Mouse (Mus musculus) heart, adult 8-10 months (tissue): ENCODE results near the gene Pls1. TPM values are rescaled to one million over a fixed set of nuclear protein-coding genes. Genes with fewer than 3 reads are reported as not detected.
A peak's percentile ranks its signal among the peaks of the same experiment; 100 is the strongest.

Experiments
- DNase-seq: peaks from one replicate; pipeline ENCODE4 v3.0.0; 2022; ENCODE audit warnings: low spot score
- total RNA-seq, 4 experiments: library from RNA; stranded (reverse); gene quantifications; 2 replicates each; pipeline ENCODE4 v1.2.4; 2022

Gene Pls1
- total RNA-seq, 4 experiments from 2014 or later = 0.13 to 0.98 (median 0.63) TPM

- no peak for DNase-seq
Observed at GRCm38 (mm10) chr9:95803783-95804182, 41.3 kb downstream of the Pls1 start.

GRCm38 (mm10) chr9:95801610-95802451 lies 43.3 kb downstream of the Pls1 start:
- no peak for DNase-seq

- no peak for DNase-seq
Observed at GRCm38 (mm10) chr9:95796323-95796722, 48.8 kb downstream of the Pls1 start.

GRCm38 (mm10) chr9:95795844-95796243 lies 49.3 kb downstream of the Pls1 start:
- DNase-seq = no peak

GRCm38 (mm10) chr9:95795077-95795784 lies 49.9 kb downstream of the Pls1 start:
- DNase-seq = no peak

GRCm38 (mm10) chr9:95793986-95794744 lies 50.9 kb downstream of the Pls1 start:
- no peak for DNase-seq

- DNase-seq = no peak
Observed at GRCm38 (mm10) chr9:95784888-95785511, 60.1 kb downstream of the Pls1 start.

GRCm38 (mm10) chr9:95783646-95784293 lies 61.3 kb downstream of the Pls1 start:
- no peak for DNase-seq

GRCm38 (mm10) chr9:95771671-95772070 lies 73.4 kb downstream of the Pls1 start:
- DNase-seq = no peak

- DNase-seq = no peak
Observed at GRCm38 (mm10) chr9:95763218-95763617, 81.9 kb downstream of the Pls1 start.

GRCm38 (mm10) chr9:95762228-95762627 lies 82.9 kb downstream of the Pls1 start:
- no peak for DNase-seq

- no peak for DNase-seq
Observed at GRCm38 (mm10) chr9:95761381-95761780, 83.7 kb downstream of the Pls1 start.

GRCm38 (mm10) chr9:95750746-95751145 lies 94.4 kb downstream of the Pls1 start:
- DNase-seq = no peak

GRCm38 (mm10) chr9:95750037-95750511 lies 95.0 kb downstream of the Pls1 start, which contains the start of gene Trpc1:
TSS of gene Trpc1 (minus strand) at chr9:95750375.
- DNase-seq = peak; percentile 65

GRCm38 (mm10) chr9:95749461-95749928 lies 95.6 kb downstream of the Pls1 start:
- peak; percentile 10 for DNase-seq

- no peak for DNase-seq
Observed at GRCm38 (mm10) chr9:95747298-95747697, 97.8 kb downstream of the Pls1 start.

GRCm38 (mm10) chr9:95744845-95745613 lies 100.1 kb downstream of the Pls1 start:
- no peak for DNase-seq

- no peak for DNase-seq
Observed at GRCm38 (mm10) chr9:95736238-95736637, 108.9 kb downstream of the Pls1 start.

- no peak for DNase-seq
Observed at GRCm38 (mm10) chr9:95712574-95712973, 132.5 kb downstream of the Pls1 start.

GRCm38 (mm10) chr9:95708943-95709342 lies 136.2 kb downstream of the Pls1 start:
- no peak for DNase-seq
